Mouse (Mus musculus): ENCODE results near the gene Cop1. TPM values are rescaled to one million over a fixed set of nuclear protein-coding genes. Genes with fewer than 3 reads are reported as not detected.

Gene Cop1
- polyA plus RNA-seq, 1 experiment from 2014 or later: 96.1 TPM

DNA sequence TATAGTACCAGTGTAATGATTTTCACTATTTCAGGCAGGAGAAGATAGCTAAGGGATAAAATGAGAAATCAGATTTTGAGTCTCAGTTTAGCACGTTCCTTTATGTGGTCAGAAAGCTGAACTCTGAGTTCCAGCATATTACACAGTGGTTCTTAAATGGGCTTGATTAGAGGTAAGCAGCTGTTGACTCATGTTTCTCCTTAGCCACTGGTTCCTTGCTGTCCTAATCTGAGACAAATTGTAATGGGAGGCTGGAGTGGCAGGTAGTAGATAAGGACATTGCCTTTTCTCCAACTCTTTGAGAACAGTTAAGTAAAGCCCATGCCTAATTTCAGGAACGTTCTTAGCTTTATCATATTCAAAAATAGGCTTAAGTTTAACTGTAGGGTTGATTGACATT lies 3.6 kb downstream of the Cop1 start:
- Histone ChIP-seq H3K27me3 (no peaks in the 10 kb centered on the region), H3K4me3 (no peak overlapping the region), H3K36me3 (peaks cover 8% of the 10 kb centered on the region; the same call in 1 of the 2 replicates), H3K4me2 (no peak overlapping the region), H3K9me3 (no peaks in the 10 kb centered on the region), H3K9ac (no peak overlapping the region), H3K27ac (replicated peaks) (no peak overlapping the region), H3K4me1 (replicated peaks) (peaks cover 30% of the 10 kb centered on the region)
- 87% methylated on average over 2 of the region's 2 CpGs for WGBS
- no peak for ATAC-seq (ENCODE audit: low FRiP score, low read depth)

DNA sequence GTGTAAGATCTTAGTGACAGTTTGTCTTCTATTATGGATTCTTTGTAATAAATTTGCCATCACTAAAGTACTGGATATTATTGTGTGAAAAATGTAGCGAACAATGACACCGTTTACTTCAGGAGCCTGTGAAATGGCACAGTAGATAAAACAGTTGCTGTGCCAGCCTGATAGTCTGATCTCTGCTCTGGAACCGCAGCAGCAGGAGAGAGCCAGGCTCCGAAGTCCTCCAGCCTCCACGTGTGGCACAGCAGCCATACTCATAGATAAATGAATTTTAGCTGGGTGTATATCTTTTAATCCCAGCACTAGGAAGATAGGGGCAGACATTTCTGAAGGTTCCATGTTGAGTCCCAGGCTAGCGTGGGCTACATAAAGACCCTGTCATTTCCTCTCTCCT lies 6.0 kb downstream of the Cop1 start:
- H3K36me3 ChIP-seq: peaks cover 9% of the 10 kb centered on the region; the same call in 1 of the 2 replicates
- no peaks in the 10 kb centered on the region for H3K9me3 ChIP-seq
- 82% methylated on average over 6 of the region's 6 CpGs for WGBS
- H3K4me1 ChIP-seq (replicated peaks): peaks cover 29% of the 10 kb centered on the region
- no peak overlapping the region for H3K4me3 ChIP-seq
- H3K9ac ChIP-seq: no peak overlapping the region
- H3K4me2 ChIP-seq: no peak overlapping the region
- ATAC-seq (ENCODE audit: low FRiP score, low read depth): no peak
- H3K27me3 ChIP-seq: no peaks in the 10 kb centered on the region
- no peak overlapping the region for H3K27ac ChIP-seq (replicated peaks)

DNA sequence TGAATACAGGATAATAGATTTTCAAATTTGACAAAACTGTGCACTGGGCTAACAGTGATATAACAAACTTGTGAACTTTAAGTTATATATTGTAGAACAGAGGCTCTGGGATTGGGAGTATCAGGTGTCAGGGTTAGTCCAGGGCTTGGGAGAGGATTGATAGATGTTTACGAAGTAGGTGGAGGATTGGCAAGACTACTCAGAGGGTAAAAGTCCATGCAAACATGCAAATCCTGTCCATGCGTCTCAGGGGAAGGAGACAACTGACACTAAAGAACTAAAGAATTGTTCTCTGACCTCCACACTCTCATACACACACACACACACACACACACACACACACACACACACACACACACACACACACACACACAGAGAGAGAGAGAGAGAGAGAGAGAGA lies 18.2 kb downstream of the Cop1 start:
- ATAC-seq (ENCODE audit: low FRiP score, low read depth): no peak
- no peak overlapping the region for H3K9ac ChIP-seq
- no peak overlapping the region for H3K4me3 ChIP-seq
- no peaks in the 10 kb centered on the region for H3K27me3 ChIP-seq
- 81% methylated on average over 2 of the region's 2 CpGs for WGBS
- peaks cover 15% of the 10 kb centered on the region for H3K36me3 ChIP-seq
- H3K4me1 ChIP-seq (replicated peaks): no peaks in the 10 kb centered on the region
- H3K27ac ChIP-seq (replicated peaks): no peak overlapping the region
- H3K4me2 ChIP-seq: no peak overlapping the region
- no peaks in the 10 kb centered on the region for H3K9me3 ChIP-seq

DNA sequence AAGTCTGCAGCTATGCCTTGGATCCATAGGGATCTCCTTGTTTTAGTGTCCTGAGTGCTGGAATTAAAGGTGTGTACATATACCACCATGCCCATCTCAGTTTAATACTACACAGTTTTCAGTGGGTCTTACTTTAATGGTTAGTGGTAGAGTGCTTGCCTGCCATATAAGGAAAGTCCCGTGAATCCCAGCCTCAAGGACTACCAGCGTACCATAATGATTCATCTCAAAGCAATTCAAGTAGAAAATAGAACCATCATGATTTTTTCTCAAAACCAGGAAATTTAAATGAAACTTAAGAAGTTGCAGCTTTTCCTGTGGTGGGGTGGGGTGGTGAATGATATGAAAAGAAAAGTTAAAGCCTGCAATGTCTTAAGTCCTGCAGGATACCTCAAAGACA lies 21.0 kb downstream of the Cop1 start:
- 93% methylated on average over 2 of the region's 2 CpGs for WGBS
- Histone ChIP-seq H3K27ac (replicated peaks) (no peak overlapping the region), H3K4me2 (no peak overlapping the region), H3K4me3 (no peak overlapping the region), H3K36me3 (peaks cover 19% of the 10 kb centered on the region), H3K9ac (no peak overlapping the region), H3K9me3 (no peaks in the 10 kb centered on the region), H3K4me1 (replicated peaks) (no peaks in the 10 kb centered on the region), H3K27me3 (no peaks in the 10 kb centered on the region)
- ATAC-seq (ENCODE audit: low FRiP score, low read depth): no peak

DNA sequence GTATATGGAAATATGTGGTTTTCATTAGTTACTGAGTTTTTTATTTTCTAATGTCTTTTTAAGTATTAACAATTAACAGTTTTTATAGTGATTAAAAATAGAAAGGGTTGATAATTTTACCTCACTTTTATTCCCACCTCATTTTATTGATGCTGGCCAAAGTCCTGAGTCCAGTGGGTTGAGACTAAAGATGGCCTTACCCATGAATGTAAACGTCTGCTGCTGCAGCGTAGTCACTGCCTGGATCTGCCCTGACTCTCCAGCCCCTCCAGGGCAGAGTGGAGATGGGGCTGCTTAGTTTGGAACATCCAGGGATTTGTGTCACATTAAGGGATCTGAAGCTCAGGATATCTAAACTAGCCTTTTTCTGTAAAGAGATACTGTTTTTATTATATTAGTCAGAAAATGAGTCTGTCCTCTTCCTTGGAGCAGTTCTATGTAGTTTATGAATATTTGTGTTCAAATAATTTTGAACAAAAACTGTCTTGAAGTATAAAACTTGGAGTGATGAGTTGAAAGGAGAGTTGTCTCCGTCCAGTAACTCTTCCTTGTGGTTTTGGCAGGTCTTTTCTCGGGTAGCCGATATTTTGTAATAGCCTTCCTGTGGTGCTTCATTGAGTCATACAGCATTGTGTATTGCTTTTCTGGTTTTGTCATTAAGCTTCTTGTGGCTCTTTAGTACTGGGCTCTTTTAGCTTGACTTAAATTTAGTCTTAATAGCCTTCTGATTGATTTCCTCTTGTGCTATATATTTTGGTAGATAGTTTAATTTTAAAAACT lies 23.0 kb downstream of the Cop1 start:
- Histone ChIP-seq H3K9ac (no peak overlapping the region), H3K4me2 (no peak overlapping the region), H3K4me3 (no peak overlapping the region), H3K27me3 (no peaks in the 10 kb centered on the region), H3K4me1 (replicated peaks) (no peaks in the 10 kb centered on the region), H3K36me3 (peaks cover 19% of the 10 kb centered on the region), H3K27ac (replicated peaks) (no peak overlapping the region), H3K9me3 (no peaks in the 10 kb centered on the region)
- 79% methylated on average over 5 of the region's 5 CpGs for WGBS
- ATAC-seq (ENCODE audit: low FRiP score, low read depth): no peak

DNA sequence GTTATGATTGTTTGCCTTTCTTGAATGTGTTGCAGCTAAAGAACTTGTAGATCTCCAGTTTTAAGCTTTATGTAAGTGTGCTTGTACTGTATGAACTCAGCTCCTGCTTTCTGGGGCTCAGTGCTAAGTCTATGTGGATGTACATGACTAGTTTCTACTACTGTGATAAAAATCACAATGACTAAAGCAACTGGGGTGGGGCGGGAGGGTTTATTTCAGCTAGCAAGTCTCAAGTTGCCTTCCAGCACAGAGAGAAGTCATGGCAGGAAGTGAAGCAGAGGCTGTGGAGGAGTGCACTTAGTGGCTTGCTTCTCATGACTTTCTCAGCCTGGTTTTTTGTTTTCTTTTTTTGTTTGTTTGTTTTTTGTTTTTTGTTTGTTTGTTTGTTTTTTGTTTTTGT lies 24.4 kb downstream of the Cop1 start:
- Histone ChIP-seq H3K9me3 (no peaks in the 10 kb centered on the region), H3K27me3 (no peaks in the 10 kb centered on the region), H3K4me2 (no peak overlapping the region), H3K36me3 (peaks cover 19% of the 10 kb centered on the region), H3K4me1 (replicated peaks) (no peaks in the 10 kb centered on the region), H3K4me3 (no peak overlapping the region), H3K27ac (replicated peaks) (no peak overlapping the region), H3K9ac (no peak overlapping the region)
- no peak for ATAC-seq (ENCODE audit: low FRiP score, low read depth)
- 97% methylated on average over 1 of the region's 1 CpGs for WGBS

DNA sequence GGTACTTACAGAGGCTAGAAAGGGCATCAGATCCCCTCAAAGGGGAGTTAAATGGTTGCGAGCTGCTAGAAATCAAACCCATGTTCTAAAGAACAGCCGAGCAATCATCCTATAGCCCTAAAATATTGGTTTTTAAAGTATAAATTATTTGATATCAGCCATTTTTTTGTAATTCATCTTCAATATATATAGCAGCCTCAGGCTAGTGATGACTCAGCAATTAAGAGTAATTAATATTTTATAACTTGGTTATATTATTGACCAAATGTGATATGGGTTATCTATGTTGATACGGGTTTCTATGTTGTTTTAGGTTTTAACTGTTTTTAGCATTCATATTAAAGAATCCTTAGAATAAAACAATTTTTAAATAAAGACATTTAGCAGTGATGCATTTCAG lies 31.7 kb downstream of the Cop1 start:
- WGBS: 91% methylated on average over 3 of the region's 3 CpGs
- no peaks in the 10 kb centered on the region for H3K9me3 ChIP-seq
- no peak overlapping the region for H3K4me3 ChIP-seq
- no peak overlapping the region for H3K27ac ChIP-seq (replicated peaks)
- no peaks in the 10 kb centered on the region for H3K27me3 ChIP-seq
- no peak overlapping the region for H3K9ac ChIP-seq
- H3K4me2 ChIP-seq: no peak overlapping the region
- H3K36me3 ChIP-seq: peaks cover 3% of the 10 kb centered on the region; the same call in 1 of the 2 replicates
- no peaks in the 10 kb centered on the region for H3K4me1 ChIP-seq (replicated peaks)
- ATAC-seq (ENCODE audit: low FRiP score, low read depth): no peak

DNA sequence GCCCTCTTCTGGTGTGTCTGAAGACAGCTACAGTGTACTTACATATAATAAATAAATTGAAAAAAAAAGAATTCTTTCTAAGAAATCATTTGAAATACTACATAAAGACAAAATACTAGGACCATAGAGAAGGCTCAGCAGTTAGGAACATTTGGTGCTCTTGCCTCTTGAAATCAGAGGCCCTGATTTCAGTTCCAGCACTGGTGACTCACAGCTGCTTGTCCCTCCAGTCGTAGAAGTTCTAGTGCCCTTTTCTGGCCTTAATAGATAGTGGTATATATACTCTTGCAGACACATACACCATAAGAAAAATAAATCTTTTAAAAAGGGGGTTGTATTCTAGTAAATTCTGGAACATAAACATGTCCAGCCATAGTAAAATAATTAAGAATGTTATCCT lies 48.0 kb downstream of the Cop1 start:
- no peaks in the 10 kb centered on the region for H3K4me1 ChIP-seq (replicated peaks)

DNA sequence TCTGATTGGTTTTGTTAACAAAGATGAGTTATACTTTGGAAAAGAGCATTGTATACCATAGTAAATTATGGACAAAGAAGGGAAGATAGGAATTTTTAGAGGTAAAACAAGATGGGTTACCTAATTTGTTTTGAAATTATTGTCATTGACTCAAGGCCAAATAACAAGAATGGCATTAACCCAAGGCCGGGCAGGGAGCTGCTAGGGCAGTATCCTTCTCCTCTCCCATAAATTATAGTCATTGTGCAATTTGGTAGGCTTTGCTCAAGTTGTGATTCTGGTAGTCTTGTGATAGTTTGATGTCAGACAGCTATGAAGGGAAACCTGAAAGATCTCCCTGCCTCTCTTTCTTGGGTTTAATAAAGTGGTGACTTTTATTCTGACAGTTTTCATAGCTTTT lies 49.7 kb downstream of the Cop1 start:
- H3K9me3 ChIP-seq: no peaks in the 10 kb centered on the region
- 83% methylated on average over 1 of the region's 1 CpGs for WGBS
- no peak overlapping the region for H3K4me2 ChIP-seq
- H3K4me1 ChIP-seq (replicated peaks): no peaks in the 10 kb centered on the region
- H3K9ac ChIP-seq: no peak overlapping the region
- ATAC-seq (ENCODE audit: low FRiP score, low read depth): no peak
- no peak overlapping the region for H3K4me3 ChIP-seq
- peaks cover 4% of the 10 kb centered on the region; the same call in 1 of the 2 replicates for H3K36me3 ChIP-seq
- no peak overlapping the region for H3K27ac ChIP-seq (replicated peaks)
- no peaks in the 10 kb centered on the region for H3K27me3 ChIP-seq

More for the DNA sequence above, 48.0 kb downstream of the Cop1 start:
- Histone ChIP-seq H3K9me3 (no peaks in the 10 kb centered on the region), H3K4me3 (no peak overlapping the region), H3K9ac (no peak overlapping the region), H3K27me3 (no peaks in the 10 kb centered on the region), H3K4me2 (no peak overlapping the region), H3K36me3 (peaks cover 4% of the 10 kb centered on the region; the same call in 1 of the 2 replicates), H3K27ac (replicated peaks) (no peak overlapping the region)
- WGBS: 87% methylated on average over 1 of the region's 1 CpGs
- ATAC-seq (ENCODE audit: low FRiP score, low read depth): no peak

DNA sequence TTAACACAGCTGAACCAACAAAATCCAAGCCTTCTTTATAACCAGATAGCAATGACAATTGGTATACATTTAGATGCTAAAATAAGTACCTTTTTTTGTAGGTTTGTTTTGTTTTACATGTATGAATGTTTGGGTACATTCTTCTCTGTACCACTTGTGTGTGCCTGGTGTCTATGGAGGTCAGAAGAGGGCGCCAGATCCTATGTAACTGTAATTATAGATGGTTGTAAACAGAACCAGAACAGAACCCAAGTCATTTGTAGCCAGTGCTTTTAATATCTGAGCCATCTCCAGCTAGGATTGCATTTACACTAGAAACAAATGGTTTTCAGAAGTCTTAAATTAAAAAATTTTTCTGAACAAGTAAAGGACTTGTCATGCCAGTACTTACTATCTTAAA lies 54.7 kb downstream of the Cop1 start:
- H3K4me2 ChIP-seq: no peak overlapping the region
- no peaks in the 10 kb centered on the region for H3K36me3 ChIP-seq
- no peaks in the 10 kb centered on the region for H3K4me1 ChIP-seq (replicated peaks)
- H3K27ac ChIP-seq (replicated peaks): no peak overlapping the region
- no peaks in the 10 kb centered on the region for H3K9me3 ChIP-seq
- no peak overlapping the region for H3K4me3 ChIP-seq
- no peaks in the 10 kb centered on the region for H3K27me3 ChIP-seq
- no peak overlapping the region for H3K9ac ChIP-seq
- 84% methylated on average over 1 of the region's 1 CpGs for WGBS
- no peak for ATAC-seq (ENCODE audit: low FRiP score, low read depth)

DNA sequence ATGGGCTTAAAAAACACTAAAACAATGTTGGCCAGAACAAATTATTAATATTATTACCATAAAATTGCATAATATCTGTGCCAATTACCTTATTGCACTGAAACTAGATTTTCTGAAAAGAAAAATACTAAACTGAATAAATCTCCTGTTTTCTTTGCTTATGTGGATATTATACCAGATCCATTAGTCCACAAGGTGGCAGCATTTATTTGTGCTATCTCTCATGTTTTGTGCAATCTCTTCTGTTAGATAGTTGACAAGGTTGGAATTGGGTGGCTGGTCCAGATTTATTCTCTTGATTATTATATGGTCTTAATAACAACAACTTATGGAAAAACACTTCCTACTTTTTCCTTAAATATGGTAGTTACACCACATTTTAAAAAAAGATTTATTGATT lies 58.1 kb downstream of the Cop1 start:
- ATAC-seq (ENCODE audit: low FRiP score, low read depth): no peak

DNA sequence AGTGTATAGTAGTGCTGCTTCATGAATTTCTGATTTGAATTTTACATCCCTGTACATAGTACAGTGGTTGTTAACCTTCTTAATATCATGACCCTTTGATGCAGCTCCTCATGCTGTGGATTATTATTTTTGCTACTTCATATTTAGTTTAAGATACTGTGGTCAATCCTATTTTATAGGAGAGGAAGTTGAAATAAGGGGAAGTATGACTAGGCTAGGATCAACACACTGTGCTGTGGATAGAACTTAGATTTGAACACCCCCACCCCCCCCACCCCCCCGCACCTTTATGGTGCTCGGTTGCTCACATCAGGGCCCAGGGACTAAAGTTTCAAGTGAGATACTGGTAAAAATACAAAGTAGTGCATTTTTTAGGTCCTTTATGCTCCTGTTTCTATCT lies 58.7 kb downstream of the Cop1 start:
- H3K9me3 ChIP-seq: no peaks in the 10 kb centered on the region
- H3K4me2 ChIP-seq: no peak overlapping the region
- WGBS: 98% methylated on average over 2 of the region's 2 CpGs
- H3K4me3 ChIP-seq: no peak overlapping the region
- no peak overlapping the region for H3K27ac ChIP-seq (replicated peaks)
- ATAC-seq (ENCODE audit: low FRiP score, low read depth): no peak
- no peaks in the 10 kb centered on the region for H3K27me3 ChIP-seq
- peaks cover 2% of the 10 kb centered on the region; the same call in 1 of the 2 replicates for H3K36me3 ChIP-seq
- H3K9ac ChIP-seq: no peak overlapping the region
- H3K4me1 ChIP-seq (replicated peaks): no peaks in the 10 kb centered on the region

More for the DNA sequence above, 58.1 kb downstream of the Cop1 start:
- H3K36me3 ChIP-seq: peaks cover 2% of the 10 kb centered on the region; the same call in 1 of the 2 replicates
- no peaks in the 10 kb centered on the region for H3K4me1 ChIP-seq (replicated peaks)
- no peak overlapping the region for H3K4me2 ChIP-seq
- no peak overlapping the region for H3K4me3 ChIP-seq
- no peak overlapping the region for H3K27ac ChIP-seq (replicated peaks)
- no peaks in the 10 kb centered on the region for H3K9me3 ChIP-seq
- H3K27me3 ChIP-seq: no peaks in the 10 kb centered on the region
- H3K9ac ChIP-seq: no peak overlapping the region

Measured in hindbrain, embryonic 15.5 days (tissue).